ENCODE assay signal across 11 mouse cellular contexts in genomic region chr1:36016566-36016965, GRCm38 (mm10). TPM values are rescaled to one million over a fixed set of nuclear protein-coding genes. Genes with fewer than 3 reads are reported as not detected.
A peak's percentile ranks its signal among the peaks of the same experiment; 100 is the strongest.
DNase-seq lines count a peak whose midpoint lies in the region; ATAC-seq lines count a peak whose summit lies in the region.
"Had no signal": no experiment of that assay in that cellular context is flagged by ENCODE, and none has a peak within 500 bp of the region (broad histone marks: within the 10 kb centered on the region; RNA-seq: fewer than 3 reads in every experiment).

No protein-coding gene starts in this region.

- 35% methylated on average over 4 of the region's 4 CpGs for WGBS in heart, embryonic 12.5 days
- 35% methylated on average over 4 of the region's 4 CpGs for WGBS in embryonic facial prominence, embryonic 10.5 days
- WGBS in kidney, embryonic 15.5 days, result 31% methylated on average over 4 of the region's 4 CpGs

- H3K4me3 ChIP-seq in heart, embryonic 12.5 days, result no peak overlapping the region
- no peak overlapping the region; the same call in 1 of the 2 replicates for H3K4me3 ChIP-seq in embryonic facial prominence, embryonic 10.5 days
- H3K4me3 ChIP-seq in kidney, embryonic 15.5 days (replicated peaks), result no peak overlapping the region
- H3K4me3 ChIP-seq: liver, embryonic 13.5 days had no signal

- H3K9ac ChIP-seq in heart, embryonic 12.5 days, result 0 out of 2 replicates have a peak overlapping the region, but pooled peaks have one; percentile 35
- no peak overlapping the region for H3K9ac ChIP-seq in kidney, embryonic 15.5 days
- H3K9ac ChIP-seq: liver, embryonic 13.5 days had no signal

- no peak for ATAC-seq in heart, embryonic 12.5 days (ENCODE audit: insufficient number of reproducible peaks, low FRiP score)
- peak; percentile 26; the same call in 1 of the 2 replicates for ATAC-seq in kidney, embryonic 15.5 days (replicated peaks; ENCODE audit: low FRiP score)

- no peak for DNase-seq in heart, adult 8-10 months (ENCODE audit: low spot score)
- DNase-seq in kidney, adult 9 months, result peak; percentile 66
- no peak for DNase-seq in kidney, postnatal 4 days
- DNase-seq in embryonic facial prominence, embryonic 10.5 days (ENCODE audit: low spot score), result no peak
- no peak for DNase-seq in left cerebral cortex, postnatal 4 days
- DNase-seq in thymus, postnatal 10 days (ENCODE audit: low spot score in 2 of 2), result no peak
- DNase-seq: adrenal gland, postnatal 25 days; liver, embryonic 13.5 days; right cerebral cortex, postnatal 14 days had no signal

- peaks cover 5% of the 10 kb centered on the region; the same call in 1 of the 2 replicates for H3K9me3 ChIP-seq in heart, embryonic 12.5 days (replicated peaks)
- H3K9me3 ChIP-seq in embryonic facial prominence, embryonic 10.5 days, result no peaks in the 10 kb centered on the region
- no peaks in the 10 kb centered on the region for H3K9me3 ChIP-seq in kidney, embryonic 15.5 days (replicated peaks)
- H3K9me3 ChIP-seq: liver, embryonic 13.5 days had no signal

- H3K36me3 ChIP-seq in heart, embryonic 12.5 days, result no peaks in the 10 kb centered on the region
- H3K36me3 ChIP-seq in embryonic facial prominence, embryonic 10.5 days (replicated peaks), result no peaks in the 10 kb centered on the region
- no peaks in the 10 kb centered on the region for H3K36me3 ChIP-seq in kidney, embryonic 15.5 days
- H3K36me3 ChIP-seq: liver, embryonic 13.5 days had no signal

- no peaks in the 10 kb centered on the region for H3K27me3 ChIP-seq in heart, embryonic 12.5 days (replicated peaks)
- H3K27me3 ChIP-seq in embryonic facial prominence, embryonic 10.5 days (replicated peaks; ENCODE audit: low read depth, poor library complexity, severe bottlenecking), result no peaks in the 10 kb centered on the region
- H3K27me3 ChIP-seq in kidney, embryonic 15.5 days, result no peaks in the 10 kb centered on the region
- H3K27me3 ChIP-seq: liver, embryonic 13.5 days had no signal

- H3K4me2 ChIP-seq in heart, embryonic 12.5 days, result peak overlapping the region; percentile 55
- peak overlapping the region; percentile 36 for H3K4me2 ChIP-seq in kidney, embryonic 15.5 days
- H3K4me2 ChIP-seq: liver, embryonic 13.5 days had no signal

- H3K4me1 ChIP-seq in heart, embryonic 12.5 days (replicated peaks), result peaks cover 46% of the 10 kb centered on the region
- peaks cover 53% of the 10 kb centered on the region for H3K4me1 ChIP-seq in embryonic facial prominence, embryonic 10.5 days
- H3K4me1 ChIP-seq in kidney, embryonic 15.5 days, result peaks cover 51% of the 10 kb centered on the region
- H3K4me1 ChIP-seq: liver, embryonic 13.5 days had no signal

- intact Hi-C loops in left cerebral cortex, postnatal 4 days (cut with DNase I), result no loop called here

- peak overlapping the region; percentile 82 for H3K27ac ChIP-seq in heart, embryonic 12.5 days (ENCODE audit: poor library complexity, severe bottlenecking)
- H3K27ac ChIP-seq in embryonic facial prominence, embryonic 10.5 days (replicated peaks), result peak overlapping the region; percentile 83
- H3K27ac ChIP-seq in kidney, embryonic 15.5 days, result peak overlapping the region; percentile 82
- H3K27ac ChIP-seq: liver, embryonic 13.5 days had no signal

RNA-seq across cellular contexts. Expression of gene Hs6st1, which starts 51.6 kb away (rescaled TPM):
- polyA plus RNA-seq in heart, embryonic 12.5 days (2016; fragmentation: Nextera tagmentation; extraction: Ambion mirVana), result 13.0 and 15.3 TPM in 2 replicates
- 10 to 100 TPM; 20.3 to 24.4 (median 21.2) TPM for total RNA-seq in heart, adult 8-10 months (2022)
- polyA plus RNA-seq in embryonic facial prominence, embryonic 10.5 days (2016; fragmentation: Nextera tagmentation; extraction: Ambion mirVana), result 3.9 and 4.5 TPM in 2 replicates
- 7.2 and 7.5 TPM in 2 replicates for polyA plus RNA-seq in kidney, embryonic 15.5 days (2015; fragmentation: Nextera tagmentation; extraction: Ambion mirVana)
- 10 to 100 TPM; 88.1 to 90.1 TPM for total RNA-seq in left cerebral cortex, postnatal 4 days (2021)
